Mouse (Mus musculus): Measurements from ENCODE around the gene Nol9.

DNA sequence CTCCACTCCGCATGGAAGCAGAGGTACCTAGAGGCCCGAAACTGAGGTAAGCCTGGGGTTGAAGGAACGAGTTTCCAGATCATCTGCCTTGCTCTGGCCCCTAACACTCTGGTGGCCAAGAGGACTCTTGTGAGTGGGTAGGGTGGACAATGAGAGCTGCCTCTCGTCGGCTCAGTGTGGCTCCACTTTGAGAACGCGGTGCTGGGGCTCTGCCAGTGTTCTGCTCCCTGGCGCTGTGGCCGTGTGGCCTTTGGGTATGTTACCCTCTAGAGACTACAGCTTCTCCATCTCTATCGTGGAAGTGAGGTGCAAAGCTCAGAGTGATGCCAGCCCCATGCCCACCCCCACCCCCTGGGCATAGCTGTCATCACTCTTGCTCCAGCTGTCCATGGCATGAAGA is 33.5 kb downstream of the Nol9 start:
- TF ChIP-seq GATA1 (IDR thresholded peaks at IDR 0.05; ENCODE audit: borderline replicate concordance, low read length) (no peak), FLI1 (IDR thresholded peaks at IDR 0.05; ENCODE audit: low read length) (no peak)

Measured in megakaryocyte, embryonic 14.5 days (primary cell).